Mouse (Mus musculus): ENCODE data around the gene Cacnb2. TPM values are rescaled to one million over a fixed set of nuclear protein-coding genes. Genes with fewer than 3 reads are reported as not detected.

The Cacnb2 gene
- polyA plus RNA-seq, 1 experiment from 2014 or later: 1.5 TPM

- ATAC-seq (ENCODE audit: low FRiP score, low TSS enrichment): no peak
- no peaks in the 10 kb centered on the region for H3K4me1 ChIP-seq (replicated peaks; ENCODE audit: control insufficient read depth, insufficient read depth)
- H3K9me3 ChIP-seq (ENCODE audit: control insufficient read depth, low read length): no peaks in the 10 kb centered on the region
- TF ChIP-seq EP300 (optimal IDR thresholded peaks at IDR 0.05): no peak
- TF ChIP-seq CTCF (IDR thresholded peaks at IDR 0.05; ENCODE audit: low read depth): no peak
- H3K9ac ChIP-seq (ENCODE audit: low read length): no peak overlapping the region
- no peak overlapping the region for H3K4me2 ChIP-seq (replicated peaks; ENCODE audit: low read depth)
- H3K27ac ChIP-seq (replicated peaks): no peak overlapping the region
- H3K4me3 ChIP-seq (ENCODE audit: low read depth, low read length): no peak overlapping the region
- WGBS: 88% methylated on average over 1 of the region's 1 CpGs
- no peak for DNase-seq (ENCODE audit: low spot score)
- H3K36me3 ChIP-seq (ENCODE audit: control insufficient read depth, insufficient read depth, low read length): no peaks in the 10 kb centered on the region
- no peaks in the 10 kb centered on the region for H3K27me3 ChIP-seq (ENCODE audit: control insufficient read depth, insufficient read depth, low read length)
These were observed 244.3 kb downstream of the Cacnb2 start for GRCm38 (mm10) chr2:14847188-14847587.

- 82% methylated on average over 1 of the region's 1 CpGs for WGBS
- H3K9ac ChIP-seq (ENCODE audit: low read length): no peak overlapping the region
- TF ChIP-seq EP300 (optimal IDR thresholded peaks at IDR 0.05): no peak
- no peak for TF ChIP-seq CTCF (IDR thresholded peaks at IDR 0.05; ENCODE audit: low read depth)
- ATAC-seq (ENCODE audit: low FRiP score, low TSS enrichment) (no peak), DNase-seq (ENCODE audit: low spot score) (no peak)
- no peaks in the 10 kb centered on the region for H3K27me3 ChIP-seq (ENCODE audit: control insufficient read depth, insufficient read depth, low read length)
- H3K9me3 ChIP-seq (ENCODE audit: control insufficient read depth, low read length): no peaks in the 10 kb centered on the region
- H3K4me3 ChIP-seq (ENCODE audit: low read depth, low read length): no peak overlapping the region
- H3K4me1 ChIP-seq (replicated peaks; ENCODE audit: control insufficient read depth, insufficient read depth): no peaks in the 10 kb centered on the region
- no peaks in the 10 kb centered on the region for H3K36me3 ChIP-seq (ENCODE audit: control insufficient read depth, insufficient read depth, low read length)
- no peak overlapping the region for H3K27ac ChIP-seq (replicated peaks)
- no peak overlapping the region for H3K4me2 ChIP-seq (replicated peaks; ENCODE audit: low read depth)
These were observed 247.9 kb downstream of the Cacnb2 start for GRCm38 (mm10) chr2:14850831-14851230.

- Histone ChIP-seq H3K4me1 (replicated peaks; ENCODE audit: control insufficient read depth, insufficient read depth) (no peaks in the 10 kb centered on the region), H3K9me3 (ENCODE audit: control insufficient read depth, low read length) (no peaks in the 10 kb centered on the region), H3K27ac (replicated peaks) (no peak overlapping the region), H3K9ac (ENCODE audit: low read length) (no peak overlapping the region), H3K27me3 (ENCODE audit: control insufficient read depth, insufficient read depth, low read length) (no peaks in the 10 kb centered on the region), H3K4me2 (replicated peaks; ENCODE audit: low read depth) (no peak overlapping the region), H3K4me3 (ENCODE audit: low read depth, low read length) (no peak overlapping the region), H3K36me3 (ENCODE audit: control insufficient read depth, insufficient read depth, low read length) (no peaks in the 10 kb centered on the region)
- 87% methylated on average over 1 of the region's 1 CpGs for WGBS
- no peak for DNase-seq (ENCODE audit: low spot score)
- ATAC-seq (ENCODE audit: low FRiP score, low TSS enrichment): no peak
- TF ChIP-seq CTCF (IDR thresholded peaks at IDR 0.05; ENCODE audit: low read depth): peak; percentile 57
- TF ChIP-seq EP300 (optimal IDR thresholded peaks at IDR 0.05): no peak
These were observed 248.5 kb downstream of the Cacnb2 start for GRCm38 (mm10) chr2:14851383-14851782.

GRCm38 (mm10) chr2:14854054-14854453 is 251.2 kb downstream of the Cacnb2 start:
- no peak overlapping the region for H3K4me2 ChIP-seq (replicated peaks; ENCODE audit: low read depth)
- DNase-seq (ENCODE audit: low spot score) (no peak), ATAC-seq (ENCODE audit: low FRiP score, low TSS enrichment) (no peak)
- H3K9ac ChIP-seq (ENCODE audit: low read length): no peak overlapping the region
- WGBS: 88% methylated on average over 2 of the region's 2 CpGs
- H3K27ac ChIP-seq (replicated peaks): no peak overlapping the region
- H3K27me3 ChIP-seq (ENCODE audit: control insufficient read depth, insufficient read depth, low read length): no peaks in the 10 kb centered on the region
- no peak overlapping the region for H3K4me3 ChIP-seq (ENCODE audit: low read depth, low read length)
- H3K4me1 ChIP-seq (replicated peaks; ENCODE audit: control insufficient read depth, insufficient read depth): no peaks in the 10 kb centered on the region
- H3K9me3 ChIP-seq (ENCODE audit: control insufficient read depth, low read length): no peaks in the 10 kb centered on the region
- no peak for TF ChIP-seq EP300 (optimal IDR thresholded peaks at IDR 0.05)
- TF ChIP-seq CTCF (IDR thresholded peaks at IDR 0.05; ENCODE audit: low read depth): no peak
- H3K36me3 ChIP-seq (ENCODE audit: control insufficient read depth, insufficient read depth, low read length): no peaks in the 10 kb centered on the region

- WGBS: 92% methylated on average over 1 of the region's 1 CpGs
These were observed 255.4 kb downstream of the Cacnb2 start for GRCm38 (mm10) chr2:14858301-14858700.

GRCm38 (mm10) chr2:14860350-14860749 is 257.5 kb downstream of the Cacnb2 start:
- H3K9ac ChIP-seq (ENCODE audit: low read length): no peak overlapping the region
- H3K27me3 ChIP-seq (ENCODE audit: control insufficient read depth, insufficient read depth, low read length): no peaks in the 10 kb centered on the region
- TF ChIP-seq CTCF (IDR thresholded peaks at IDR 0.05; ENCODE audit: low read depth) (no peak), EP300 (optimal IDR thresholded peaks at IDR 0.05) (no peak)
- 79% methylated on average over 3 of the region's 3 CpGs for WGBS
- no peak overlapping the region for H3K27ac ChIP-seq (replicated peaks)
- no peaks in the 10 kb centered on the region for H3K36me3 ChIP-seq (ENCODE audit: control insufficient read depth, insufficient read depth, low read length)
- no peak overlapping the region for H3K4me2 ChIP-seq (replicated peaks; ENCODE audit: low read depth)
- H3K4me1 ChIP-seq (replicated peaks; ENCODE audit: control insufficient read depth, insufficient read depth): no peaks in the 10 kb centered on the region
- DNase-seq (ENCODE audit: low spot score): no peak
- ATAC-seq (ENCODE audit: low FRiP score, low TSS enrichment): no peak
- H3K4me3 ChIP-seq (ENCODE audit: low read depth, low read length): no peak overlapping the region
- H3K9me3 ChIP-seq (ENCODE audit: control insufficient read depth, low read length): no peaks in the 10 kb centered on the region

More at GRCm38 (mm10) chr2:14858301-14858700, 255.4 kb downstream of the Cacnb2 start:
- ATAC-seq (ENCODE audit: low FRiP score, low TSS enrichment) (no peak), DNase-seq (ENCODE audit: low spot score) (no peak)
- Histone ChIP-seq H3K4me2 (replicated peaks; ENCODE audit: low read depth) (no peak overlapping the region), H3K4me1 (replicated peaks; ENCODE audit: control insufficient read depth, insufficient read depth) (no peaks in the 10 kb centered on the region), H3K9me3 (ENCODE audit: control insufficient read depth, low read length) (no peaks in the 10 kb centered on the region), H3K27me3 (ENCODE audit: control insufficient read depth, insufficient read depth, low read length) (no peaks in the 10 kb centered on the region), H3K9ac (ENCODE audit: low read length) (no peak overlapping the region), H3K27ac (replicated peaks) (no peak overlapping the region), H3K36me3 (ENCODE audit: control insufficient read depth, insufficient read depth, low read length) (no peaks in the 10 kb centered on the region), H3K4me3 (ENCODE audit: low read depth, low read length) (no peak overlapping the region)
- no peak for TF ChIP-seq CTCF (IDR thresholded peaks at IDR 0.05; ENCODE audit: low read depth)
- no peak for TF ChIP-seq EP300 (optimal IDR thresholded peaks at IDR 0.05)

Measured in stomach, postnatal 0 days (tissue).